Mouse (Mus musculus) liver, embryonic 16.5 days (tissue): ENCODE data around the gene Susd5. TPM values are rescaled to one million over a fixed set of nuclear protein-coding genes. Genes with fewer than 3 reads are reported as not detected.
"Not testable (repeated sequence)": the region's sequence is repeated elsewhere in the genome, so short reads cannot be mapped to it uniquely, and the experiment has no call there.

Experiments
- ATAC-seq: fragments of 200-750 bp; cut with Nextera tagmentation; 2 replicates; pipeline ENCODE4 v1.8.0; 2017; ENCODE audit warnings: low read depth, mild to moderate bottlenecking, moderate number of reproducible peaks, moderate library complexity
- H3K27ac ChIP-seq: fragments of 300-500 bp; sonication (generic); 2 replicates; pipeline ENCODE4 v1.5.1; 2014; ENCODE audit warnings: mild to moderate bottlenecking, low read length
- H3K27me3 ChIP-seq: fragments of 300-500 bp; sonication (generic); 2 replicates; pipeline ENCODE4 v1.6.1; 2014; ENCODE audit warnings: low read depth, low read length, mixed read lengths; ENCODE audit not compliant: control insufficient read depth, insufficient read depth
- H3K36me3 ChIP-seq: fragments of 300-500 bp; sonication (generic); 2 replicates; pipeline ENCODE4 v1.6.1; 2014; ENCODE audit warnings: mild to moderate bottlenecking; ENCODE audit not compliant: control insufficient read depth, insufficient read depth
- H3K4me1 ChIP-seq: fragments of 300-500 bp; sonication (generic); 2 replicates; pipeline ENCODE4 v1.6.1; 2014; ENCODE audit warnings: low read depth, low read length, mixed read lengths; ENCODE audit not compliant: control insufficient read depth
- H3K4me2 ChIP-seq: fragments of 300-500 bp; sonication (generic); 2 replicates; pipeline ENCODE4 v1.6.1; 2014; ENCODE audit warnings: low read depth, low read length, mixed read lengths
- H3K4me3 ChIP-seq: fragments of 300-500 bp; sonication (generic); 2 replicates; pipeline ENCODE4 v1.5.1; 2014; ENCODE audit warnings: low read depth, mild to moderate bottlenecking, low read length
- H3K9ac ChIP-seq: fragments of 300-500 bp; sonication (generic); 2 replicates; pipeline ENCODE4 v1.6.1; 2014; ENCODE audit warnings: low read depth, low read length
- H3K9me3 ChIP-seq: fragments of 300-500 bp; sonication (generic); replicated peaks from 2 replicates; pipeline ENCODE4 v1.6.1; 2016; ENCODE audit warnings: low read length; ENCODE audit not compliant: control insufficient read depth
- WGBS: fragments of 180-500 bp; shearing (Covaris S2); extraction: QIAGEN DNeasy Blood & Tissue Kit; methylation state at CpG from one replicate; pipeline ENCODE4 v1.1.7; 2014; ENCODE audit not compliant: insufficient replicate concordance; 5-methylcytosine and 5-hydroxymethylcytosine counted together
- polyA plus RNA-seq: library from polyadenylated mRNA; unstranded; fragments of >200 nt; fragmentation: Nextera tagmentation; extraction: Ambion mirVana; gene quantifications from 2 replicates; pipeline ENCODE4 v1.2.1, GENCODE M21; 2015

Susd5 gene
- polyA plus RNA-seq, 1 experiment from 2014 or later = 0.04 TPM

DNA sequence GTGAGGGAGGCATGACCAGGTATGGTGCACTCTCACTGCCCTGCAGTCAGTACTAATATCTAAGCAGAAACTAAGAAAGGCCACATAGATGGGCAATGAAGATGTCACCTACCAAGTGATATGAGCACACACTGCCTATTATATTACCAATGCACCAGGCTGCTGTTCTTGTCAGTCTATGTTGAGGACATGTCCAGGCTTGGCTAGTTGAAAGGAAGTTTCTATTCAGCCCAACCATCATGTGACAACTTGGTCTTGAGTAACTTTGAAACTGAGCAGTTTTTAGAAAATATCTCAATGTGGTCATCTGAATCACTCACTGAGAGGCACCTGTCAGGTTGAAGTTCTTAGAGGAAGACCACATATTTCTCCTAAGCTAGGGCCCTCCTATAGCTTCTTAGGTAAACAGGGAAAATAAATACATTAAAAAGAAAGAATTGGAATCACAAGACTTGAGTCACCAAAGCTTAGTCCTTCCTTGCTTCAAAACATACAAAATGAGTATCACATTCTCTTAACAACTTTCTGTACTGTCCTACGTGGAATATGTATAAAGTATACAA is 72.4 kb downstream of the Susd5 start:
- not testable (repeated sequence) for H3K9ac ChIP-seq, H3K4me1 ChIP-seq, H3K4me3 ChIP-seq, H3K9me3 ChIP-seq, ATAC-seq, H3K4me2 ChIP-seq, H3K36me3 ChIP-seq, H3K27me3 ChIP-seq, H3K27ac ChIP-seq
- 42% methylated on average over 1 of the region's 1 CpGs for WGBS

Other genes starting within 250 kb of the Susd5 start
- 41.9 and 42.0 TPM in 2 replicates for gene Ubp1, start 126.2 kb upstream of the Susd5 start, polyA plus RNA-seq
- gene Fbxl2, start 10.9 kb upstream of the Susd5 start, polyA plus RNA-seq = 0.41 and 0.61 TPM in 2 replicates